Mouse (Mus musculus) testis, adult 2 months (tissue): ENCODE results near the gene Ilf2.

Source experiments
- CTCF ChIP-seq: fragments of 200-500 bp; IDR thresholded peaks from 2 replicates; pipeline ENCODE4 v1.5.1; 2012; ENCODE audit warnings: low read depth, mild to moderate bottlenecking, inconsistent platforms, low read length, moderate library complexity; ENCODE audit not compliant: control insufficient read depth, insufficient read depth, insufficient replicate concordance
- POLR2A ChIP-seq: fragments of 200-500 bp; IDR thresholded peaks from 2 replicates; pipeline ENCODE4 v1.6.1; 2012; ENCODE audit warnings: low read depth, mild to moderate bottlenecking, inconsistent platforms, low read length, moderate library complexity; ENCODE audit not compliant: control insufficient read depth

- TF ChIP-seq CTCF (no peak), POLR2A (no peak)
These were observed 33.8 kb downstream of the Ilf2 start for GRCm38 (mm10) chr3:90509747-90510123.
